Mouse (Mus musculus) midbrain, embryonic 14.5 days (tissue): Measurements from ENCODE around the gene Spns1. TPM values are rescaled to one million over a fixed set of nuclear protein-coding genes. Genes with fewer than 3 reads are reported as not detected.

Experiments
- microRNA-seq: library from miRNA; unstranded; fragments of <30 nt; microRNA quantifications from one replicate; pipeline ENCODE4, GENCODE M21; 2016
- polyA plus RNA-seq: library from polyadenylated mRNA; unstranded; fragments of >200 nt; fragmentation: Nextera tagmentation; extraction: Ambion mirVana; gene quantifications from 2 replicates; pipeline ENCODE4 v1.2.1, GENCODE M21; 2014

Spns1 gene
- polyA plus RNA-seq, 1 experiment from 2014 or later = 60.4 TPM

Small RNAs within 50 kb of the gene (microRNA-seq; reads per million reads assigned to microRNA genes)
- not detected for gene Mir7058

Other genes starting within 250 kb of the Spns1 start
- gene Xpo6, start 176.9 kb downstream of the Spns1 start, polyA plus RNA-seq = 64.2 and 65.1 TPM in 2 replicates
- 391 and 401 TPM in 2 replicates for gene Sbk1, start 104.8 kb downstream of the Spns1 start, polyA plus RNA-seq
- 0.65 and 0.92 TPM in 2 replicates for gene Lat, start 7.9 kb downstream of the Spns1 start, polyA plus RNA-seq
- 3.5 and 4.9 TPM in 2 replicates for gene Nfatc2ip, start 19.3 kb upstream of the Spns1 start, polyA plus RNA-seq
- not detected in 2 replicates for gene Cd19, start 37.4 kb upstream of the Spns1 start, polyA plus RNA-seq
- 19.6 and 22.1 TPM in 2 replicates for gene Rabep2, start 51.3 kb upstream of the Spns1 start, polyA plus RNA-seq
- 0.39 TPM in 1 of 2 replicates, not detected in the other for gene Atp2a1, start 85.7 kb upstream of the Spns1 start, polyA plus RNA-seq
- 67.5 and 73.1 TPM in 2 replicates for gene Sh2b1, start 98.0 kb upstream of the Spns1 start, polyA plus RNA-seq
- 118 and 135 TPM in 2 replicates for gene Tufm, start 109.9 kb upstream of the Spns1 start, polyA plus RNA-seq
- 51.8 and 73.2 TPM in 2 replicates for gene Atxn2l, start 126.0 kb upstream of the Spns1 start, polyA plus RNA-seq
- gene Eif3c, start 189.0 kb upstream of the Spns1 start, polyA plus RNA-seq = 171 and 174 TPM in 2 replicates
- 0.28 and 0.55 TPM in 2 replicates for gene Apobr, start 207.5 kb upstream of the Spns1 start, polyA plus RNA-seq
- gene Cln3, start 208.4 kb upstream of the Spns1 start, polyA plus RNA-seq = 26.5 and 27.7 TPM in 2 replicates
- gene Il27, start 217.5 kb upstream of the Spns1 start, polyA plus RNA-seq = not detected in 2 replicates